Mouse (Mus musculus): Measurements from ENCODE around the gene Cyp2d10.
"Not testable (repeated sequence)": the region's sequence is repeated elsewhere in the genome, so short reads cannot be mapped to it uniquely, and the experiment has no call there.

Gene Cyp2d10

DNA sequence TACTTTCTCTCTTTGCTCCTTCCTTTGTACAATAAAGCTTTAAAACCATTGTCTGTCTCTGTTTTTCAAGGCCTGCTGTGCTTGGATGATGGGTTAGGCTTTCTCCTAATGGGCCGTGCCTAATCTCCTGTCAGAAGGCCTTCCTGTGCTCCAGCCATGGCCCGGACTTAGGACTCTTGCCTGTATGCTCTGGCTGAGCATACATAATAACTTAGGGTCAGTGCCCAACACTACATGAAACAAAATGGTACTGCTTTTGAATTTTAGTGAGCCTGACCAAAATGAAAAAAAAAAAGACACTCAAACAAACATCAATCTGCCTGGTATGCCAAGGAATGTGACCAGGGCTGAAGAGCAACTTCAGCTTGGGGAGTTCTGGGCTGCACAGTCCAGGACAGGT, 5.5 kb downstream of the Cyp2d10 start:
- DNase-seq (ENCODE audit: low read depth, low spot score), result no peak

DNA sequence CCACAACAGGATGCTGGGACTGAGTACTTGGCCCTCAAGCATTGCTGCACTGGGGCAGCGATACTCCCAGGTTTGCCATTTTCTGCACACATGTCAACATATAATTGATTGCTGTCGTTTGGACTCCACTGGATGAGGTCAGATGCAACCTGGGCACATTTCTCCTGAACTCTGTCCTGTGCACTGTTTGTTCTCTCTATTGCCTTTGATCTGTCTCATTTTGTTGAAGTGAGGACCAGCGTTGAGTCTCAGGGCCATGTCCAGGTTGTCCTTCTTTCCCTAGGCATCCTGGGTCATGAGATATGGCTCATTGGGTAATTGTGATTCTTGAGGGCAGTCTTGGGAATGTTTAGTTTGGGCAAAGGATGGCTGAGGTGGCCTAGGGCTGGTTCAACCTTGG, 11.0 kb downstream of the Cyp2d10 start:
- DNase-seq (ENCODE audit: low read depth, low spot score), result not testable (repeated sequence)

DNA sequence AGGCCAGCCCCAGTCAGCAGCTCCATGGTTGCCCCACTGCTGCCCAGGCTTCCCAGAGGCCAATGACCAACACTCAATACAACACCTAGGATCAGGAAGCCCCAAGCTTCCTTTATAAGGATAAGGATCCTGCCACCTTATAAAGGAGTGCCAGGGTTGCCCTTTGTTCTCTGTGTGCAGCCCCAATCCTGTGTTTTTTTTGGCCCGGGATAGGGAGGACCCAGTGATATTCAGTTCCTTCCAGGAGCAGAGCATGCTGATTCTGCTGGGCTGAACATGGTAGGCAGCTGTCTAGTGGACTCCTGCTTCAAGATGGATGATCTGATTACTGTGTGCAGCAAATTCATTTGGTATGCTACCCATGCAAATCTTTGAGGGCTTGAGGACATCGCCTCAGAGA, 13.1 kb downstream of the Cyp2d10 start, which contains the start of gene Cyp2d11:
Gene Cyp2d11, minus strand, starts transcription at position 101 of the 400 bp plus-strand sequence.
- DNase-seq (ENCODE audit: low read depth, low spot score), result not testable (repeated sequence)

DNA sequence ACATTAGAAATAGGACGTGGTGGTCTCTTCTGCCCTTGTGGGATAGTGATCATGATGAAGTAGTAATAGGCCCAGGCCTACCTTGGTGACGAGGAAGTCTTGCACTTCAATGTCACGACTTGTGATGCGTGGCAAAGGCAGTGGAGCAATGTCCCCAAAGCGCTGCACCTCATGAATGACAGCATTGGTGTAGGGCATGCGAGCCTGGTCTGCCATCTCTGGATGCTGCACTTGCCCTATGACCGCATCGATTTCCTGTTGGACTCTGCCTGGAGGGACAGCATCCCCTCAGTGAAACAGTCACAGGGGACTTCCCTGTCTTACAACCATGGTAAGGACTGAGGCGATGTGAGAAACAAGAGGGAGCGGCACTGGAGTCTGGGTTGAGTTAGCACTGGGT, 17.1 kb downstream of the Cyp2d10 start:
- not testable (repeated sequence) for DNase-seq (ENCODE audit: low read depth, low spot score)

DNA sequence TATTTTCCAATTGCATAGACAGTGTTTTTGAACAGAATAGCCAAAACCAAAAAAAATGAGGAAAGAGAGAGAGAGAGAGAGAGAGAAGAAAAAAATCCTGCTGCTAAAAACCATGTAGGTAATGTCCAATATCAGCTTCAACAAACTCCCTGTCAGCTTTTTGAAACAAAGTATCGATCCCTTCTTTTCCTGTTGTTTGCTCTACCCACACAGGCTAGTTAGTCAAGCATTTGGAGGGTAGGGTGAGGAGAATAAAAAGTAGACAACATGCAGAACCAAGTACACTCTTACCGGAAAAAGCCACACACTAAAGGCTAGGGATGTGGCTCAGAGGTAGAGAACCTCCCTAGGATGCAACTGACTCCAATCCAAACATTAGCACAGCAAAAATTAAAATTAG, 21.3 kb downstream of the Cyp2d10 start:
- no peak for DNase-seq (ENCODE audit: low read depth, low spot score)

DNA sequence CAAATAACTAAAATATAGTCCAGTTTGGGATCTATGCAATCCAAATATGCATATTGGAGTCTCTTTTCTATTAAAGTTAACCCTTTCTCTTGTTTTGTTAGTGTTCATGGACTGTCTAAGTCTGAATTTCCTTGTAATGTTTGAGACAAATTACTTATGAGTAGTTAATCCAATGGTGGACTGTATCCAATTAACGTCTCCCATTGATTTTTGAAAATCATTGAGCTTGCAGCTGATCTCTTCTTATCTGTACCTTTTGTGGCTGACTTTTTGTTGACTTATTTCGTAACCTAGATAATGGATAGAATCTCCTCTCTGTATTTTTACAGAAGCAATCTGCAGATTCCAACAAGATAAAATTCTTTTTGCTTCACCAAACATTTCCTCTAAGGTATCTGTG, 24.6 kb downstream of the Cyp2d10 start:
- no peak for DNase-seq (ENCODE audit: low read depth, low spot score)

DNA sequence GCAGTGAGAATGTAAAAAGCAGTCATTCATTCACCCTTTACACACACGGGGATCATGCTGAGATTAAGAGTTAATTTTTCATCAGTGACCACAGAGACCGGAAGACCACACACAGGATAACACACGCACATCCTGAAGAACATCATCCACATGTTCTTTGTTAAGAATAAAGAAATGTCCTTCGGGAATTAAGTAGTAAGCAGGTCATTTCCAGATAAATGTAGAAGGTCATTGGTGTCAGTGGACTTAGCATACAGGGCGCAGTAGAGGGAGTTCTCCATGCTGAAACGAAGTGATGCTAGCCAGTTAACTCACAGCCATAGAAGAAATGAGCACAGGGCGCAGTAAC, 26.3 kb downstream of the Cyp2d10 start:
- no peak for DNase-seq (ENCODE audit: low read depth, low spot score)

DNA sequence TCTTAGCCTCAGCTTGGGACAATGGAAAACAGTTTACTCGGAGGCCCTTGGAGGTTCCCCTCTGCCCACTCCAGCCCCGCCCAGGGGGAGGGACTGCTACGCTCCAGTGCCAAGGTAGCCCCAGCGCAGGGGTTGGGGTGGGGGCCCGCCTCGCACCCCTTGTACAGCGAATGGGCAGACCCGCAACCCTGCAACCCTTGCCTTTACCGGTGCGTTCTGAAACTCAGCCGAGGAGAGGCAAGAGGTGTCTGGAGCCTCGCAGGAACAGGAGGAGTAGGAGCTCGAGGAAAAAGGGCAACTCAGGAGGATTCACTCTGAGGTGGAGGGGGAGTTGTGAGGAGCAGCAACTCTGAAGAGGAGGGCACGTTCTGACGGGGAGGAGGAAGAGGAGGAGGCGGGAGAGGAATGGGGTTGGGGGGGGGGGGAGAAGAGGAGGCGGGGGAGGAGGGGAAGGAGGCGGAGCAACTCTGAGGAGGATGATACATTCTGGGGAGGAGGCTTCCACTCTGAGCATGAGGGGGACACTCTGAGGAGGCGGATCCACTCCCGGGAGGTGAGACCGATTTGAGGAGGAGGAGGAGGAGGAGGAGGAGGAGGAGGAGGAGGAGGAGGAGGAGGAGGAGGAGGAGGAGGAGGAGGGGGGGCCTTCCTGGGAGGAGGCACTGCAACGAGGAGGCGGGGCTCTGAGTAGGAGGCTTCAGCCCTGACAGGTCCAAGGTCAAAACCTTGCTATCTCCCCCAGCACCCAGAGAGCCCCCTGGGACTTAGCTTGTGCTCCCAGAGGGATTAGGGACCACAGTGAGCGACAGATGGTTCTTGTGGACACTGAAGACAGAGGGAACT, 26.9 kb downstream of the Cyp2d10 start, which contains the start of gene Cyp2d22:
Gene Cyp2d22, minus strand, starts transcription at position 390 of the 843 bp plus-strand sequence.
- no peak for DNase-seq (ENCODE audit: low read depth, low spot score)

DNA sequence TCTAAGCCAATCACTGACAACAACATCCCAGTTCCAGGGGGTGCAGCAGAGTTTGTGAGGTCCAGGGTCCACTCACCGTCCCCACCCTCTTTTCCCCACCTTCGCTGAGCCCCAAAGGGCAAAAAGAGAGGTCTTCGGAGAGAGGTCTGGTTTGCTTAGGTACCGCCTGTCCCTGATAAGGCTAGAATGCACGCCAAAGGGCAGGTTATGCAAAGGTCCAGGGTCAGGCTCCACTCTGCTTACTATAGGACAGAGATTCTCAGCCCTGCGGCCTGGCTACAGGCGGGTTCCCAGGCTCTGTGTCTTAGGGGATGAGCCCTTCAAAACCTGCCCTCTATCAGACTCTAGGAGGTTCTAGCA, 27.5 kb downstream of the Cyp2d10 start:
- no peak for DNase-seq (ENCODE audit: low read depth, low spot score)

DNA sequence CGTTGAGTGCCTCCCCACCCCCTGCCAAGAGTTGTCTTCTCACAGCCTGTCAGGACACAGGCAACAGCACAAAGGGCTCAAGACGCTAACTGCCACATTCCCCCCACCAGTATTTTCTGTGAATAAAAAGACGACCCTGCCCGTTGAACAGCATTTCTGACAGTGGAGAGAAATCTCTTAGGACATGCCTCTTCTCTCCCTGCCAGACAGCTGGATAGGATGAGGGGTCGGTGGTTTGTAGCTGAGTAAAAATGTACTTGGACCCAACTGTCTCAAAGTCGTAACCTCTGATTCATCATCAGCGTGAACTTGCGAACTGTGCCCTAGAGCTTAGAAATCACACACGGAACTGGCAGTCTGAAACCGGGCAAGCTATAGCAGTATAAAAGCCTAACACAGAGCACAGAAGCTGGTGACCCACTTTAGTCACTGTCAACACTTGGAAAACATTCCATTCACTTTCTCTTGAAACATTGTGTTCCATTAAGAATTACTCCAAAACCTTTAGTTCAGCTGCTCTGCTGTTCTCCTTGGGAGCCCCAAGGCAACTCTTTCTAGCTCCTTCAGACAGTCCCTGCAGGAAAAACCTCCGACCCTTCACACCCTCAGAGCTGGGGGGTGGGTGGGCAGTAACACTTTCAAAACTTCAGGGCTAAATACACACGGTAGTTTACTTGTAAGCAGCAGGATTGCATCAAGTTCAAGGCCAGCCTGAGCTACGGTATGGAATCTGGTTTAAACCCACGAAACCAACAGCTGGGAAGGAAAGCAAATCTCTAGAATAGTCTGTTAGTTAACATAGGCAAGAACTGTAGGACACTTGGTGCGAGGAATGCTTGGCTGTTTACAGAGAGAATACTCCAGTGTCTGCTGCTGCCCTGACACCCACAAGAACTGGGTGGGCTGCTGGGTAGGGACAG, 28.5 kb downstream of the Cyp2d10 start:
- DNase-seq (ENCODE audit: low read depth, low spot score), result no peak

DNA sequence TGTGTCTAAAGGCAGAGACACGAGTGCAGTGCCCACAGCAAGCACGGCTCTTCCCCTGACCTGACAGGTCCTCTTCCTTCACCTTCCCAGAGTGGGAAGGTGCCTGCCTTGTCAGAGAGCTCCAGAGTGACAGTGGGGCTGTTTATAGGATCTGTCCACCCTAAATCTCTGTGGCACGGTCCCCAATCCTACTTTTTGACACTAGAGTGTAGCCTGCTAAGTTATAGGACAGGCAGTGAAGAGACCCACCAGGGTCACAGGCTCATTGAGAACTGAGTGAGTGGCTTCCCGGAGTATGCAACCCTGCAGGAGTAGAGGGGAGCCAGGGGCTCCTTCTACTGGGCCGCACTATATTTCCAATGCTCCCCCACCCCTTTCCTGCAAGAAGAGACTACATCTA, 29.3 kb downstream of the Cyp2d10 start:
- DNase-seq (ENCODE audit: low read depth, low spot score), result no peak

DNA sequence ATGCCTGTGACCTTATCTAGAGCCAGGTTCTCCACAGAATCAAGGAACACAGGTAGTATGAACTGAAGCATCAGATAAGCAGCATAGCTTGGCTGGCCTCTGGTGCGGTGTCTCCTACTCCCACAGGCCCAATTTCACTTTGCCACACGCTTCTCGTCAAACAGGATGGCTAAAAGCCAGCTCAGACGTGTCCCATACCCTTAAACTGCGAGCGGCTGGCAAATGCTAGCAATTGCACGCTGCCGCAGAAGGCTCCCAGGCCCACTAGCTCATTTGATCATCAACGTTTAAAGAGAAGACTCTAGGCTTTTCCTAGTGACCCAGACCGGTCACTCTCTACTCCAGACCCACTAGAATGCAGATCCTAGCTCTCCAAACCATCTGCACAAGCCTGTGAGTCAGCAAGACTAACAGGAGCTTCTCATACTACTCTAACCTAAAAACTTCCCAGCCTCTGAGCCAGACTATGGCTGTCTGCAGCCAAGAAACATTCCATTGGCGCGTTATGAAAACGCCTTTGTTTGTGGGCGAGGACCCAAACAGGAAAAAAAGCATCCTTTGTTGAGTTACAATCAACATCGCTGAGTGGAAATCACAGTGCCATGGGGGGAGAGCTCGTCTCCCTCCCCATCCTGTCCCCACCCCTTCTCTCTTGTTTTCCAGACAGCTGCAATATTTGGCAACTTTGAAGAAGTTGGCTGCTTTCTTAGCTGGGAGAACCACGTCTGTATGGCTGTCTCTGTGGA, 30.4 kb downstream of the Cyp2d10 start:
- no peak for DNase-seq (ENCODE audit: low read depth, low spot score)

DNA sequence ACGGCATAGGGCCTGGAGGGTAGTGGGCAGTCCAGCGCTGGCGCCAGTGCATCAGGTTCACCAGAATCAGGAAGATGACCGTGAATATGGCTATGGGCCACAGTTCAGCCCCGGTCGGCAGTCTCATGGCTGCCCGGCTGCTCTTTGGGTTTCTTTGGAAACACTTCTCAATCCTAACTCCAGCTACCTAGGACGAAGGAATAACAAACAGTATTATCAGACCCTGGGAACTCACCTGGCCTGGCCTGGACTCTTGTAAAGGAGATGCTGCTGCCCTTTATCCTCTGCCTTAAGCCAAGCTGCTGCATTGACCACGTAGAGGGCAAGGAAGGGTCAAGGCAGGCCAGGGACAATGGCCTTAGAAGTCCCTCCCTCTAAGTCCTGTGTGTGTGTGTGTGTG, 31.1 kb downstream of the Cyp2d10 start:
- no peak for DNase-seq (ENCODE audit: low read depth, low spot score)

DNA sequence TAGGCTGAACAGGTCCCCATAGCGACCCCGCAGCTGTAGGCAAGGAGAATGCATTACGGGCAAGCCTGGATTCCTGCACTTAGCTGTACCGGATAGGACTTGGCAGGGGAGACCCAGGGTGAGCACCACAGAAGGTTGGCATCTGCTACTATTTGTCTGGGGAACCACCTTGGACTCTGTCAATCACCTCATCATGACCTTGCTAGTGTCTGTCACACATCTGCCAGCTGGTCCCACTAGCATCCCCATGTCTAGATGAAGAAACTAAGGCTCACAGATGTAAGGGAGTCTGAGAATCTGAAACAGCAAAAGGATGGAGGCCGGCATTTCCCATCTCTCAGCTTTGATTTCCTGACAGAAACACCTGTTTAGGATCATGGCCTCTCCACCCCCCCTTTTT, 32.6 kb downstream of the Cyp2d10 start:
- no peak for DNase-seq (ENCODE audit: low read depth, low spot score)

DNA sequence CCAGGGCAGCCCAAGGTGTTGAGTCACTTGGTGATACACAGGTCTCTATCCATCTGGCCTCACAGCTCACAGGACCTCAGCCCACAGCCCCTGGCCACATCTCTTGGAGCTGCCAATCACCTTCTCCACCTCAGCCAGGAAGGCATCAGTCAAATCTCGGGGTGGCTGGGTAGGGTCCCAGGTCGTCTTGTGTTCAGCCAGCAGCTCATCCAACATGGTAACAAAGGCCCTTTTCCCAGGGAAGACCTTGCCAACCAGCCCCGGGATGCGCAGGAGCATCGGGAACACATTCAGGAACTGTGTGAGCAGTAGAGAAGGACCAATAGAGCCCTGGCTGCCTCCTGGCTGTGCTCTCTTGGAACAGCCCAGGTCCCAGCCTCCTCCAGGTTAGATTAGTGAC, 34.0 kb downstream of the Cyp2d10 start:
- DNase-seq (ENCODE audit: low read depth, low spot score), result no peak

DNA sequence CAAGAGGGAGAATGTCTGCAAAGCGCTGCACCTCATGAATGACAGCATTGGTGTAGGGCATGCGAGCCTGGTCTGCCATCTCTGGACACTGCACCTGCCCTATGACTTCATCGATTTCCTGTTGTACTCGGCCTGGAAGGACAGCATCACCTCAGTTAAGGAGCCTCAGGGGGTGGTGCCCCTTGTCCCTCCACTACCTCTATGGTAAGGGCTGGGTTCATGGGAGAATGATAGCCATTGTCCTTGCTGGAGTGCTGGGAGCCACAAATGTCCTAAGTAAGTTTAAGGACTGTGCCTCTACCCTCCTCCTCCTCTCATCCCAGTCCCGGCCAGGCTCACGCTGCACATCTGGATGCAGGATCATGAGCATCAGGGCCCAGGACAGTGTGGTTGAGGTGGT, 34.5 kb downstream of the Cyp2d10 start:
- DNase-seq (ENCODE audit: low read depth, low spot score), result no peak

DNA sequence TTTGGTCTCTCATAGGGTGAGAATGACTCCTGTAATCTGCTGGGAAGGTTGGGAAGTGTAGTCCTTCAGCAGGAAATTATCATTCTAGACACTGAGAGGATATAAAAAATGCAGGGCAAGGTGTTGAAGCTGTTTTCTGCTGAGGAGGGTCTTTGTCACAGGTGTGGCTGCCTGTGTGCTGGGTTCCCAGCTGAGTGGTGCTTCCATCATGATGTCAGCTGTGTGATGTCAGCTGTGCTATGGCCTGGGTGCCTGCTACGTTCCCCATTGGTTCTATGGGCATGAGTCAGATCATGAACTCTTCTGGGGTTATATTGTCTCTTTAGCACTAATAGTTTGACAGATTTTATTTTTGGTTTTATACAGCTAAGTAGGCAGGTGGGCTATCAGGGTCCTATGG, 38.1 kb downstream of the Cyp2d10 start:
- no peak for DNase-seq (ENCODE audit: low read depth, low spot score)

DNA sequence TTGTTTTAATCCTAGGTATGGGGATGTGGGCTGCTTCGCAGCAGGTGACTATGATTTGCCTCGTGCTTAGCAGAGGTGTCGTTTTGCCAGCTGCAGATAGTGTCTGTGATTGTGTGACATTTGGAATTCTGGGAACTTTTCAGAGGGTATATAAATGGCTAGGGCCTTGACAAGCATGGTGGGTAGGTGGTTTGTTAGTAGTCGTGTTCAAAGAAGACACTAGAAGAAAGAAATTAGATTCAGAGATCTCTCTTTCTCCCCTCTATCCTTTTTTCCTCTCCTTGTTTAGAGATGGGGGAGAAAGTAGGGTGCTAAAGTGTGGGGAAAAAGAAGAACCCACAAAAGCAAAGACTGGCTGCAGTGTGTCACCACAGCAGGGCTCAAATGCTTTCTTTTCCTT, 38.8 kb downstream of the Cyp2d10 start:
- no peak for DNase-seq (ENCODE audit: low read depth, low spot score)

DNA sequence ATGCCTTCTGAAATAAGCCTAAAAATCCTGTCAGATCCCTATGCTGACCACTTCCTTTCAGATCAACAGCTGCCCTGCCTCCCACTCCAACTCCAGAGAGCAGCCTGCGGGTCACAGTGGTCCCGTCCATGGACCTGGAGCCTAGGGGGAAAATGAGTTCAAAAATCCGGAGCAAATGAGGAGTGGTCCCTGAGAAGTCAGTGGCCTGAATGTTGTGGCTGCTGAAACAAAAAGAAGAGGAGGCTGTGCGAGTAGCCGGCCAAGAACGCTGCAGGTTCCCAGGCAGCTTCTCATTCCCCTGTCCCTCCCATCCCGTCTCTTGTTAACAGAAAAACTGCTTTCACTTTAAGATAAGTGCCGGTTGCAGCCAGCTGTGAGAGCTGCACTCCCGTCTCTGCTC, 42.4 kb downstream of the Cyp2d10 start:
- DNase-seq (ENCODE audit: low read depth, low spot score), result not testable (repeated sequence)

DNA sequence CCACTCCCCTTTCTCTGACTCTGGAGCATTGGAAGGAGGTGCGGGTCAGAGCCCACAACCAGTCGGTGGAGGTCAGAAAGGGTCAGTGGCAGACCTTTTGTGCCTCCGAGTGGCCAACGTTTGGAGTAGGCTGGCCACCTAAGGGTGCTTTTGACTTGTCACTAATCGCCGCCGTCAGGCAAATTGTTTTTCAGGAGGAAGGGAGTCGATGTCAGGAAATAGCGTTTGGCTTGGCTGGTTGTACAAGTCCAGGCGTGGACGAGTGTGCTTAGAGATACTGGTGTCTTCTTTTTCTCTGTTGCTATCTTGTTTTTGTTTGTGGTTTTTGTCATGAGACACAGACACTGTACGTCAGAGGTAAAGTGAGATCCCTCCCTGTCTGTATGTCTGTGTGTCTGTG, 43.2 kb downstream of the Cyp2d10 start:
- DNase-seq (ENCODE audit: low read depth, low spot score), result not testable (repeated sequence)

DNA sequence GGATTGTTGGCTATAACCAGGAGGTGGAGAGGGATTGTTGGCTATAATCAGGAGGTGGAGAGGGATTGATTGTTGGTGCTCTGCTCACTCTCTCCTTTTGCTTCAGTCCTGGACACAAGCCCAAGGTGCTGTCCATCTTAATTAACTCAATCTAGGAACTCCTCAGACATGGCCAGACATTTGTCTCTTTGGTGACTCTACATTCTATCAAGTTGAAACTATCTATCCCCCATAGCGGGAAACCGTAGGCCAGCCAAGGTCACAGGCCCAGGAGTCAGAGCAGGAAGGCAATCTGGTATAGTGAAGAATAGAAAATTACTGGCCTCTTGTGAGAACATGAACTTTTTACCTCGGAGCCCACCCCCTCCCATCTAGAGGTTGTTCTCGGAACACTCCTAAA, 44.8 kb downstream of the Cyp2d10 start:
- no peak for DNase-seq (ENCODE audit: low read depth, low spot score)

DNA sequence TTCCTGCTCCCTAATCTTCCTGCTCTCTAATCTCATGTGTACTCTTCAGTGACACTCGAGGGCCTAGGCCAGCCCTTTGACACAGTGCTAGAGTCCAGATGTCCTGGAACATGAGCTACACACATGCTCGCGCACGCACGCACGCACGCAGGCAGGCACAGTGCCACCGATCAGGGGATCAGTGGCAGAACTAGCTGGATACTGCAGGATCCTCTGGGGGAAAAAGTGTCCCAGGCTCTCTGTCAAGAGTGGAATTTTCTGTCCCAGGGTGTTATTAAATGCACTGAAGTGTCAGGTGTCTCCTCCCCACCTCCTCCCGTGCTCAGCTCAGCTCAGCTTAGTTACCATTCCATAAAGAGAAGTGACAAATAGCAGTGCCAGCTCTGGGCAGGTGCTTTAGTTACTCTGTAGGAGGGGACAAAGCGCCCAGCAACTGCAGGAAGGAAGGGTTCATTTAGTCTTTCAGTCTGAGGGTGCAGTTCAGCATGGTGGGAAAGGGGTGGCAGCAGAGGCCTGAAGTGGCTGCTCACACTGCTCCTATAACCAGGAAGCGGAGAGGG, 45.5 kb downstream of the Cyp2d10 start:
- no peak for DNase-seq (ENCODE audit: low read depth, low spot score)

Data from WW6 (cell line).